Mouse (Mus musculus) embryonic facial prominence, embryonic 14.5 days (tissue): ENCODE measurements around the gene Cxcr5. TPM values are rescaled to one million over a fixed set of nuclear protein-coding genes. Genes with fewer than 3 reads are reported as not detected.
A peak's percentile ranks its signal among the peaks of the same experiment; 100 is the strongest.

Experiments
- ATAC-seq: fragments of 200-750 bp; cut with Nextera tagmentation; 2 replicates; pipeline ENCODE4 v1.8.0; 2017; ENCODE audit warnings: low read depth, moderate number of reproducible peaks, moderate TSS enrichment
- DNase-seq: peaks from one replicate; pipeline ENCODE4 v3.0.0-alpha.2; 2015; ENCODE audit warnings: low spot score
- H3K27ac ChIP-seq: fragments of 300-500 bp; sonication (generic); replicated peaks from 2 replicates; pipeline ENCODE4 v1.5.1; 2014; ENCODE audit warnings: low read depth, mild to moderate bottlenecking, low read length, moderate library complexity
- H3K27me3 ChIP-seq: fragments of 300-500 bp; sonication (generic); replicated peaks from 2 replicates; pipeline ENCODE4 v1.6.1; 2014; ENCODE audit warnings: low read length; ENCODE audit not compliant: control insufficient read depth, insufficient read depth
- H3K36me3 ChIP-seq: fragments of 300-500 bp; sonication (generic); 2 replicates; pipeline ENCODE4 v1.6.1; 2014; ENCODE audit warnings: low read length, mixed read lengths; ENCODE audit not compliant: control insufficient read depth, insufficient read depth
- H3K4me1 ChIP-seq: fragments of 300-500 bp; sonication (generic); 2 replicates; pipeline ENCODE4 v1.6.1; 2014; ENCODE audit warnings: antibody characterized with exemption, low read length; ENCODE audit not compliant: control insufficient read depth, insufficient read depth
- H3K4me2 ChIP-seq: fragments of 300-500 bp; sonication (generic); 2 replicates; pipeline ENCODE4 v1.6.1; 2014; ENCODE audit warnings: low read depth, mild to moderate bottlenecking, low read length, moderate library complexity, mixed read lengths
- H3K4me3 ChIP-seq: fragments of 300-500 bp; sonication (generic); 2 replicates; pipeline ENCODE4 v1.5.1; 2014; ENCODE audit warnings: low read depth, mild to moderate bottlenecking, low read length
- H3K9ac ChIP-seq: fragments of 300-500 bp; sonication (generic); 2 replicates; pipeline ENCODE4 v1.6.1; 2014; ENCODE audit warnings: low read depth, mild to moderate bottlenecking, low read length, moderate library complexity, mixed read lengths
- H3K9me3 ChIP-seq: fragments of 300-500 bp; sonication (generic); 2 replicates; pipeline ENCODE4 v1.6.1; 2016; ENCODE audit warnings: low read length; ENCODE audit not compliant: control insufficient read depth
- WGBS: fragments of 180-500 bp; shearing (Covaris S2); extraction: QIAGEN DNeasy Blood & Tissue Kit; methylation state at CpG from one replicate; pipeline ENCODE4 v1.1.7; 2014; 5-methylcytosine and 5-hydroxymethylcytosine counted together
- polyA plus RNA-seq: library from polyadenylated mRNA; unstranded; fragments of >200 nt; fragmentation: Nextera tagmentation; extraction: Ambion mirVana; gene quantifications from 2 replicates; pipeline ENCODE4 v1.2.1, GENCODE M21; 2014

The Cxcr5 gene
- polyA plus RNA-seq, 1 experiment from 2014 or later: 0.35 TPM

GRCm38 (mm10) chr9:44537625-44538301 is 23.9 kb downstream of the Cxcr5 start:
- Histone ChIP-seq H3K4me1 (no peaks in the 10 kb centered on the region), H3K36me3 (no peaks in the 10 kb centered on the region), H3K4me3 (no peak overlapping the region), H3K27ac (no peak overlapping the region), H3K9ac (no peak overlapping the region), H3K27me3 (no peaks in the 10 kb centered on the region), H3K4me2 (no peak overlapping the region), H3K9me3 (no peaks in the 10 kb centered on the region)
- peak; percentile 26 for DNase-seq
- ATAC-seq: no peak
- 68% methylated on average over 19 of the region's 19 CpGs for WGBS

DNA sequence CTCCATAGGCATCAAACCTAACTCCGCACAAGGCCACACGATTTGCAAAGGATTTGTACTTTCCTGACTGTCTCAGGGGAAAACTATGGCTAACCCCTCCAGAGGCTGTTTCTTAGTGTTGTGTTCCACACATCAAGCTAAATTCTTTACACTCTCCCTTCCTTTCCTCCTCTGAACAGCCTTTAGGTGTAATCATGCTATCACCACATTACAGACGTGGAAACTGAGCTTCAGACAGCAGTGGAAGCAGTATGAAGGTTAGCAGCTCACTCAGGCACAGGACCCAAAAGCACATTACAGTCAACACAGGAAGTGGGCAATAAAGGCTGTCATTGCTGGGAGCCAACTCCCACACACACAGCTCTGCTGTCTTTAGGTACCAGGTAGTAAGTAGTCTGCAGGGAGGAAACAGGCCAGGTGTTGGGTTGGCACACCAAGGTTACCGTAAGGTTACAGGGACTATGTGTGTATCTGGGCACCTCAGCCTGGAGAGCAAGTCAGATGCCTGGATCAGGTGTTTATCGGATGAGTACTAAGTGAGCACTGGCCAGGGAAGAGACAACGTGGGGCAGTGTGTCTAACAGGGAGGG is 28.6 kb downstream of the Cxcr5 start:
- Histone ChIP-seq H3K9me3 (0 out of 2 replicates have a peak, but pooled peaks cover 4% of the 10 kb centered on the region), H3K9ac (no peak overlapping the region), H3K27me3 (no peaks in the 10 kb centered on the region), H3K36me3 (no peaks in the 10 kb centered on the region), H3K27ac (no peak overlapping the region), H3K4me2 (no peak overlapping the region), H3K4me1 (no peaks in the 10 kb centered on the region), H3K4me3 (no peak overlapping the region)
- 77% methylated on average over 6 of the region's 6 CpGs for WGBS
- DNase-seq (no peak), ATAC-seq (no peak)

- no peak overlapping the region for H3K27ac ChIP-seq
- 69% methylated on average over 8 of the region's 8 CpGs for WGBS
- H3K4me3 ChIP-seq: no peak overlapping the region
- H3K4me2 ChIP-seq: no peak overlapping the region
- DNase-seq: no peak
- H3K9me3 ChIP-seq: 0 out of 2 replicates have a peak, but pooled peaks cover 4% of the 10 kb centered on the region
- H3K27me3 ChIP-seq: no peaks in the 10 kb centered on the region
- H3K9ac ChIP-seq: no peak overlapping the region
- no peaks in the 10 kb centered on the region for H3K4me1 ChIP-seq
- no peaks in the 10 kb centered on the region for H3K36me3 ChIP-seq
- ATAC-seq: no peak
These were observed 33.3 kb downstream of the Cxcr5 start for GRCm38 (mm10) chr9:44528340-44528739.

GRCm38 (mm10) chr9:44526337-44527112 is 35.2 kb downstream of the Cxcr5 start:
- H3K4me2 ChIP-seq: no peak overlapping the region
- no peak overlapping the region for H3K4me3 ChIP-seq
- no peaks in the 10 kb centered on the region for H3K4me1 ChIP-seq
- 51% methylated on average over 9 of the region's 9 CpGs for WGBS
- H3K27ac ChIP-seq: no peak overlapping the region
- ATAC-seq: no peak
- H3K9ac ChIP-seq: no peak overlapping the region
- no peak for DNase-seq
- H3K9me3 ChIP-seq: 0 out of 2 replicates have a peak, but pooled peaks cover 1% of the 10 kb centered on the region
- H3K27me3 ChIP-seq: no peaks in the 10 kb centered on the region
- no peaks in the 10 kb centered on the region for H3K36me3 ChIP-seq

- DNase-seq: no peak
- H3K4me1 ChIP-seq: no peaks in the 10 kb centered on the region
- no peak for ATAC-seq
- 89% methylated on average over 8 of the region's 8 CpGs for WGBS
- H3K9me3 ChIP-seq: no peaks in the 10 kb centered on the region
- no peak overlapping the region for H3K27ac ChIP-seq
- no peak overlapping the region for H3K4me2 ChIP-seq
- H3K27me3 ChIP-seq: no peaks in the 10 kb centered on the region
- no peaks in the 10 kb centered on the region for H3K36me3 ChIP-seq
- no peak overlapping the region for H3K4me3 ChIP-seq
- no peak overlapping the region for H3K9ac ChIP-seq
These were observed 36.1 kb downstream of the Cxcr5 start for GRCm38 (mm10) chr9:44525589-44525988.

- Histone ChIP-seq H3K27ac (no peak overlapping the region), H3K9ac (no peak overlapping the region), H3K4me1 (no peaks in the 10 kb centered on the region), H3K4me2 (no peak overlapping the region), H3K4me3 (no peak overlapping the region), H3K9me3 (no peaks in the 10 kb centered on the region), H3K36me3 (no peaks in the 10 kb centered on the region), H3K27me3 (no peaks in the 10 kb centered on the region)
- ATAC-seq: no peak
- 74% methylated on average over 3 of the region's 3 CpGs for WGBS
- DNase-seq: no peak
These were observed 36.7 kb downstream of the Cxcr5 start for GRCm38 (mm10) chr9:44525001-44525400.

DNA sequence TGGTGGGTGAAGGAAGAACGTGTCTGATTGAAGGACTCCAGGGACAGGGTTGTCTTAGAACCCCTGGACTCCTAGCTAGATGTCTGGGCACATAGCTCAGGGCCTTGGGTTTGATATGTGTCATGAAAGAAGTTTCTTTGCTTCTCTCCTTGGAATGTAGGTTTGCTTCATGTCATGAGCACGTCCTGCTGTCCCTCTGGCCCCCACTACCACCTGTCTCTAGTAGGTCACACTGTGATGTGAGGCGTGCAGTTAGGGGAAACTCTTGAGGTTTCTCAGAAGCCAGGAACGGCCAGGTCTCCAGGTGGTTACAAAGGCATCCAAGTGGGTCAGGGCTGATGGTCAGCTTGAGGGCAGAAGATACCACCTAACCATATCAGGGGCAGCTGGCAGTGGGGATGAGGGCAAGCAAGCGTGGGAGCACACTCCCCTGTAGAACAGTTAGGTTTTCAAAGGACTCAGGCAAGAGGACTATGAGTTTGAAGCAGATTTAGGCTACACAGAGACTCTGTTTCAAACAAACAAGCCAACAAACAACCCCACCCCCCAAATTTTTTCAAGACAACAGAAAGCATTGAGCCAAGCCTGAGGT is 37.3 kb downstream of the Cxcr5 start:
- H3K27ac ChIP-seq: no peak overlapping the region
- H3K9ac ChIP-seq: no peak overlapping the region
- ATAC-seq (no peak), DNase-seq (no peak)
- WGBS: 72% methylated on average over 5 of the region's 5 CpGs
- no peaks in the 10 kb centered on the region for H3K4me1 ChIP-seq
- H3K9me3 ChIP-seq: no peaks in the 10 kb centered on the region
- no peaks in the 10 kb centered on the region for H3K36me3 ChIP-seq
- no peaks in the 10 kb centered on the region for H3K27me3 ChIP-seq
- no peak overlapping the region for H3K4me3 ChIP-seq
- no peak overlapping the region for H3K4me2 ChIP-seq

DNA sequence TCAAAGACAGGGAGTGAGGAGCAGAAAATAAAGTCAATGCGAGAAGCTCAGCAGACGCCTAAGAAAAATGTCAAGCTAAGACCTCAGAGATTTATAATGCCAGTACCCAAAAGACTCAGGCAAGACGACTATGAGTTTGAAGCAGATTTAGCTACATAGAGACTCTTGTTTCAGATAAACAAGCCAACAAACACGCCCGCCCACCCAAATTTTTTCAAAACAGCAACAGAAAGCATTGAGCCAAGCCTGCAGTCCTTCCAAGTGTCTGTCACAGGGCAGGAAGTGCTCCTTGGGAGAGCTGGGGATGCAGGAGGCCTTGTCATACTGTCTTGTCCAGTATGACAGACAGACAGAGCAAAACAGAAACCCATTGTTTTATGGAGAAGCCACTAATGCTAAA is 38.0 kb downstream of the Cxcr5 start:
- Histone ChIP-seq H3K4me2 (no peak overlapping the region), H3K9ac (no peak overlapping the region), H3K27ac (no peak overlapping the region), H3K36me3 (no peaks in the 10 kb centered on the region), H3K4me3 (no peak overlapping the region), H3K4me1 (no peaks in the 10 kb centered on the region), H3K9me3 (no peaks in the 10 kb centered on the region), H3K27me3 (no peaks in the 10 kb centered on the region)
- no peak for DNase-seq
- no peak for ATAC-seq
- 74% methylated on average over 5 of the region's 5 CpGs for WGBS
